Mouse (Mus musculus): ENCODE data around the gene Tbc1d22b.

DNA sequence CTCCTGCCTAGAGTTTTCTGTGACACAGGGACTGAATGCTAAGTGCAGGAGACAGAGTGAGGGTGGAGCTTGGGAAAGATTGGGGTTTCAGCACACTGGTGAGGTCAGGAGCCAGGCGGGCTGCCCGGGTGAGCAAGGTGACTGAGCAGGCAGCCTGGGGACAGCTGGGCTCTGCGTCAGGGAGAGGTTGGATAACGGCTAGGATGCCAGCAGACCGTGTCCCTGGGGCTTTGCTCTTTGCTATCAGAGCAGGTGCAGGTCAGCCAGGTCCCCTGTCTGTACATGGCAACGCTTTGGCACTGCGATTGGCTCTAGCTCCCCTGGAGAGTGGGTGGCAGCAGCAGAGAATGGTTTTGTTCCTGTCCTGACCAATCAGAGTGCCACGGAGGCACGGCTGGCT, 77.7 kb downstream of the Tbc1d22b start:
- TF ChIP-seq GATA1 (IDR thresholded peaks at IDR 0.05; ENCODE audit: borderline replicate concordance, low read length) (no peak), FLI1 (IDR thresholded peaks at IDR 0.05; ENCODE audit: low read length) (no peak)
